Mouse (Mus musculus): ENCODE measurements at regions not wholly inside any gene's neighbourhood (a gene's known extent, or its start where the extent isn't known, plus 50 kb on each side); places are given as distances from the start of the nearest gene placed in this dataset.

DNA sequence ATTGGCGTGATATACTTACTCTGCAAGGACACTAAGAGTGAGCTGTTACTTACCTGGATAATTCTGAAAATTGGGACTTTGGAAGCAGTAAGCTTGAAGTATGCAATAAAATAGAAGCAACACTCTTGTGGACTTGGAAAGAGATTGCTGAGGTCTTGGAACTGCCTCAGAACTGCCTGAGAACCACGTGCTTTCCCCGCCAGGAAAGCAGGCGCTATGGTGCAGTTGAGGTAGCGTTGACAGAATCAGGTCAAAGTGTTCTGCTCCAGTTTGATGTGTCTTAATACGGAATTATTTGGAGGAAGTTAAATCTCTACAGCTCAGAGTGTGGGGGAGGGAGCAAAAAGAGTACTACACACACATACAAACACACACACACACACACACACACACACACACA, 102.8 kb upstream of the Gm11146 start:
- DNase-seq (ENCODE audit: low spot score), result no peak

DNA sequence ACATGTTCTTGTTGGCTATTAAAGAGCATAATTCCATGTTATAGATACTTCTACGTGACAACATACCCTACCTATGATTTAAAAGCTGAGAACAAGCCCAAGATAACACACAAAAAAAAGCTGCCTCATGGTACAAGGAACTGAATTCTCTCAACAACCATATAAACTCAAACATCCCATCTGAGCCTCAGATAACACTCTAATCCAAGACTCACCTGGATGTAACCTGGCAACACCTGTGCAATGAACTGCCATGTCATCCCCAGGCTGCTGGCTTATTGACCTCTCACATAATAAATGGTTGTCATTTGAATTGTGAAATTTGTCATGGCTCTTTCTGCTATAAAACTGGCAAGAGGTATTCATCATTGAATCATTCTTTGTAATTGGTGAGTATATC, 93.5 kb upstream of the Gm11146 start:
- no peak for DNase-seq (ENCODE audit: low spot score)

DNA sequence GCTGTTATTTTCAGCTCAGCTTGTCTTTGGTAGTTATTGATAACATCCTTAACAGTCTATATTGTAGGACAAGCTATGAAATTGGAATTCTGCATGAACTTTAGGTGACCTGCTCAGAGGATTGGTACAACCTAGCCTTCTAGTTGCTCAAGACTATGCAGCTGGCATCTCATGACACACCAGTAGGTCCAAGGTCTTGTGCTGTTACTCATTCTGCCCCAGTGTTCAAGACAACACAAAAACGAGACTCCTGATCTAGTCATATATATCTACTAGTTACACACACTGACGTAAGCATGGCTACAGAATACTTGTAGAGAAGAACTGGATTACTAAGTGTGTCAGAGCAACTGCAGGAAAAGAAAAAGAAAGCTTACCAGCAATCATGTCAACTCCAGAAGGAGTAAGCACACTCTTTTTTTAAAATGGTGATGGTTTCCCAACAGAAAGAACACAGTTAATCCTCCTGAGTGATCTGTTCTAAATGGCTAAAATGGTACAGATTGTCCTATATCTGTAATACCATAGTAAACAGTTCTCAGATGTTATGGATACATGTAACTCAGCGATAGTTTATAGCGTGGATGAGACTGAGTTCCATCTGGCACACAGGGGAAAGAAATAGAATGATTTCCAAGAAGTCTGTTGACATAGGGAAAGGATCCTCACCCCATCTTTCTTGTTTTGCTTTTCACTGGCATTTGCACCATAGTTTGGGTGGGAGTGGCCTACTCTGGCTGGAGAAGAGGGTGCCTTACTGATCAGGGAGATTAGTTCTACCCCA, 85.4 kb upstream of the Gm11146 start:
- no peak for DNase-seq (ENCODE audit: low spot score)

DNA sequence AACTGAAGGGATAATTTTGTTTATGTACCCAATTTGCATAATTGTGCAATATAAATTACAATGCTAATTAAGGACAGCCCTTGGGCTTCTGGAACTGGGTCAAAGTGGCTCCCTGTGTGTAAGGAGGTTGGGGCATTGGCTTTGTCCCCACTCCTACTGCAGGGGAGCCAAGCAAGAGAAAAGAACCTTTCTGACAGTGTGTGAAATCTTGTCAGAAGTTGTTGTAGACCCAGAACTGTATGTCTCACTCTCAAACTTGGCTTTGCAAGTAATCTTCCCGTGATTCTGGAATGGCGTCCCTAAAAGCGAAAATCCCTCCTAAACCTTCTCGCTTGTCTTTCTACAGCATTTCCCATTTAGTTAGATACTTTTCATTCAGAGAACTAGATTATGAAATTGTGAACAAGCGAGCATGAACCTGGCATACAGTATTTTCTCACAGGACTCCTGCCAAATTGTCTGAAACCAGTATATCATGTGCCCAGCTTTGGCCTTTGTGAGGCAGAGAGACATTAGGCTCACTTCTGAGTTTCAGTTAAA, 83.8 kb upstream of the Gm11146 start:
- no peak for DNase-seq (ENCODE audit: low spot score)

DNA sequence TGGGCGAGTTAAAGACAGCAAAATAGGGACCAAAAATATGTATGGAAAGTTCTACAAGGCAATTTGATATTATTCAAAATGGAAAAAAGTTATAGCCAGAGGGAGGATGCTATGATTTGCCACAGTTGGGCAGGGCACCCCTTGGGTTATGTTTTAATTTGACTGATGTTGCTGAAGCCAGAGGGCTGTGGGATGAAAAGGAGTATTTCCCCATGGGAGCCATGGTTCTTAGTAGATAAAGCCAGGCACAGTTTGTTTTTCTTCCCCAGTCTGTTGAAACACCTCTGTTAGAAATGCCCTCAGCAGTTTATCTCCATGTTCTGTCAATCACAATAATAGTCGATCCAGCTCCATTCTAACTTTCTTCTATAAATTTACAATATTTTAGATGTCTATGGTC, 82.6 kb upstream of the Gm11146 start:
- DNase-seq (ENCODE audit: low spot score), result no peak

DNA sequence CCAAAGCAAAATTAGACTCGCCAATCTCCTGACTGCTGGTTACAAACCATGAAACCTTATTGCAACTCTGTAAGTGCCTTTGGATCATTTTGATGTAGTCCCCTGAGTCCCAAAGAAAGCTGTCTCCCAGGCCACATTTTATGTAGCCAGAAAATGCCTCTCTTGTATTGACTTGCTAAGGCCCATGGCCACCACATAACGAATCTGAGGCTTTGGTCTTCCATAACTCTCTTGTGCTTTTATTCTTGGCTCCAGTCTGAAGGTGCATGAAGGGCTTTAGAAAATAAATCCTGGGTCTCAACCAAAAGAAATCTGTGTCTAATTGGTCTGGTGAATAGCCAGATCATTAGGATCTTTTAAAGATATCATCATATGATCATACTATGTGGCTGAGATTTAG, 77.3 kb upstream of the Gm11146 start:
- no peak for DNase-seq (ENCODE audit: low spot score)

DNA sequence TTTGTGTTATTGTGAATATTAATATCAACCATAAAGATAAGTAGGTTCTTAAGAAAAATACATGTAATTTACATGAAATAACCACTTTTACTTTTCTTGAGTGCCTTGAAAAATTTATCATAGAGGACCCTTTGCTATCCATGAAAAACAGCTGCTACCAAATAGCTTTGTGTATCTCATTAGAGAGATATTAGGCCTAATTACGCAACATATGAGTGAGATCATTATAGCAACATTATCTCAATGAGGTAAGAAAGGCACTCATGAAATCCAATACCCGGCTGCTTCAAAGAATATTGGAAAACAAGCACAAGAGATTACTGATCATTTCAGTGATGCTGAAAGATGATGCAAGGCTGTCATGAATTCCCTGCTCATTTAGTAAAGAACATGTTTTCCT, 74.9 kb upstream of the Gm11146 start:
- DNase-seq (ENCODE audit: low spot score), result no peak

DNA sequence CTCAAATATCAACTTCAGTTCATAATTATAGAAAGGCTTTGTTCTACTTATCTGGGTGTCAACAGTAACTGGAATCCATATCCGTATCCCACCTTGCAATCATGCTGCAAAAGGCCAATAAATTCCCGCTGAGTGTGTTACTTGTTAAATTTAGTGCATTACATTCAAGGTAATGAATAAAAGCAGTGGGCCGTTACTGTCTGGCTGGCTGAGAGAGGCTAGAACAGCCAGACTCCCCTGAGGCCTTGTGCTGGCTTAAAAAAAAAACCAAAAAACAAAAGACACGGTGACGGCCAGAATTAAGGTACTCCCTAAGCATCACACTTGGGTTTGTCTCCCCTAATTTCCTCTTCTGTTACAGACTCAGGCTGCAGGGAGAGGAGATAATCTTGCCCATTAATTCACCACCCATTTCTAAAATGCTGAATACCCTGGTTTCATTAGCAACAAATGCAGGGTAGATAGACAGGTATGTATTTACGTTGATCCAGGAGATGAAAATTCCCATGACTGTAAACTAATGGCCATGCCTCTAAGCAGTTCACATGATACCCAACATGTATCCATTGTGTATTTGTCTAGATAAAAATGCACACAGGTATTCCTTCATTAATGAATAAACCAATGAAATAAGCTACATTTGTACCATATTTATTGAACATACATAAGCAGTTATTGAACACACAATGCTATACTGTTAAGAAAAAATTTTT, 74.1 kb upstream of the Gm11146 start:
- DNase-seq (ENCODE audit: low spot score), result no peak

DNA sequence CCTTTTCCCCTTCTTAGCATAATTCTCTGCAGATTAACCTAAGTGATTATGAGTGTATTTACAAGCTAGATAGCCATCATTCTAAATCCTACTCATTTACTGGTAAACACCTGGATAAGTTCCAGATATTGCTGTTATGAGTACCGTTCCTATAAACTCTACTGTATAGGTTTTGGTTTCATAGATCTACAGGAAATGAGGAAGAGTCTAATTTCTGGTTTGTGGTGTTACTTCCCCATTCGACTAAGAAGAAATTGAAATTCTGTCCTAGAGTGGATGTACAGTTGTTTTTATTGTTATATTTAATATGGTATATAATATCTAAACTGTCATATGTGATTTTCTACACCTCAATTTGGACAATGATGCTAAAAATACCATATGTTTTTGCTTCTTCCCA, 69.4 kb upstream of the Gm11146 start:
- no peak for DNase-seq (ENCODE audit: low spot score)

DNA sequence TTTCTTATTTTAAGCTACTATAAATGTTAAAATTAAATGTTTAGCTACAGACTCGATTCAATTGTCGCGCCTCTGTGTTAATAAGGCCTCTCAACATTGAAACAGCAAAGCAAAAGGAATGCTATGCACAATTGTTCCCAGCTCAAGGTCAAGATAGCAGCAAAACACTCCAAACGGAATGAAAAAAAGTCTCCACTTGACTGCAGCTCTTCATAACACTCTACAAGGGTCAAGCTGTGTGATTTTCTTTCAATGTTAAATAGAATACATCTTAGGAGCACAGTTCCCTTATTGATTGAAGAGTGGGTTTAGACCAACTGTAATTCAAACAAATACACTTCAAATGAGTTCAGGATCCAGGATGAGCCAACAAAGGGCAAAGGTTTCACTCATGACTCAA, 63.9 kb upstream of the Gm11146 start:
- no peak for DNase-seq (ENCODE audit: low spot score)

DNA sequence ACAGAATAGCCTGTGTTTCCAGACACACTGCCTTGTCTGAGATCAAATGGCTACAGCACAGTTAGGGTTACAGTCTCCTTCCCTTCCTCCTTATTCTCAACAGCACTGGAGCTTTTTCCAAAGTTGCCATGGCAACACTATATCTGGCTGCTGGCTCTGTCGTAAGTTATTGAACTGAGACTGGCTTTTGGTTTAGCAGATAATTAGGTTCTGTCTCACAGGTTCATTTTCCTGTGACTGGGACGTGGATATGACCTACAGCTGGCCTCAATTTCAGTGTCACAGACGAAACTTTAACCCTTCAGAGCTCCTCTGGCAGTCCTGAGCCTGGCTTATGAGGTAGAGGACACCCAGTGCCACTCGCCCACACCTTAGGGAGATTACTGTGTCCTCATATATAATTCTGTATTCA, 60.2 kb upstream of the Gm11146 start:
- peak; percentile 74 for DNase-seq (ENCODE audit: low spot score)

DNA sequence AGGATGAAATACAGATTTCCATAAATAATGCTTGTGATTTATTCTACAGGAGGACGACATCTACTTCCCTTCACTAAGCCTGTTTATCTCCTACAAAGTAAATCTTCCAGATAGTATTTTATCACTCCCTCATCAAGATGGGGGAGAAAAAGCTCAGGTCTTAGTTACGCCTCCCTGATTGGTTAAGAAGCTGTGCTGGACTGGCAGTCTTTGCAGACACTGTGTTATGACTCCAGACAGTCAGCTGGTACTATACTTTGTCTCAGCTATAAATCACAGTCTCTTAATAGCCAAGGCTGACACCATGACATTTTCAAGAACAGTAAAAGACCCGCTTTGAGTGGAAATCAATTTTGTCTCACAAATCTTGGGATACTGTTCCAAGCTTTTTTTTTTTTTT, 51.4 kb upstream of the Gm11146 start:
- peak; percentile 20 for DNase-seq (ENCODE audit: low spot score)

Measured in embryo, embryonic 10 days (tissue).